Mouse (Mus musculus) E14TG2a.4 (cell line): ENCODE results near the gene Prrx2.
A peak's percentile ranks its signal among the peaks of the same experiment; 100 is the strongest.

Experiments used
- H3K27me3 ChIP-seq: 2 replicates; pipeline ENCODE4 v1.6.1; 2014; ENCODE audit warnings: low read length, control low read depth; ENCODE audit not compliant: insufficient read depth
- H3K36me3 ChIP-seq: 2 replicates; pipeline ENCODE4 v1.6.1; 2014; ENCODE audit warnings: low read length, control low read depth; ENCODE audit not compliant: insufficient read depth
- H3K4me1 ChIP-seq: replicated peaks from 2 replicates; pipeline ENCODE4 v1.6.1; 2014; ENCODE audit warnings: low read depth, low read length, control low read depth
- H3K4me3 ChIP-seq: replicated peaks from 2 replicates; pipeline ENCODE4 v1.5.1; 2014; ENCODE audit warnings: mild to moderate bottlenecking, low read length
- H3K9me3 ChIP-seq: 2 replicates; pipeline ENCODE4 v1.6.1; 2014; ENCODE audit warnings: low read length, control low read depth
- CTCF ChIP-seq: conservative IDR thresholded peaks from 2 replicates; pipeline ENCODE4 v1.5.1; 2014; ENCODE audit warnings: low read length
- NANOG ChIP-seq: IDR thresholded peaks from 2 replicates; pipeline ENCODE4 v1.6.1; 2014; ENCODE audit warnings: borderline replicate concordance, low read length, mixed read lengths
- POU5F1 ChIP-seq: IDR thresholded peaks from 2 replicates; pipeline ENCODE4 v1.6.1; 2014; ENCODE audit warnings: low read length, borderline replicate concordance

The Prrx2 gene

DNA sequence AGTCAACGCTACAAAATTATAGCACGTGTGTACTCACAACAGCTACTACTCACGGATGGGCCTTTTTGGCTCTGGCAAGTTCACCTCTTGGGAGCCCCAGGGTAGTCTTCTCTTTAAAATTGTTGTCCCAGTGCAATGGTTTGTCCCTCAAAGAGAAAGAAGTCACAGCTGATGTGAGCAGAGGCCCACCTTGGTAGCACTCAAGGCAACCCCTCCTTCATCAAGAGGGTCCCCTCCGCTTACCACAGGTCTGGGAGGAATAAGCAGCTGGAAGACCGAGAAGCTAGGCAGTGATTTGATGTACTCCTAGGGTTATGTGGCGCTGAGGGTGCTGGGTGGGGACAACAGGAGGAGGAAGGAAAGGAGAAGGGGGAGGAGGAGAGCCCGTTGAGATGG is 34.1 kb upstream of the Prrx2 start:
- peaks cover 87% of the 10 kb centered on the region for H3K4me1 ChIP-seq
- H3K36me3 ChIP-seq, result no peaks in the 10 kb centered on the region
- H3K4me3 ChIP-seq, result peak overlapping the region; percentile 84
- TF ChIP-seq POU5F1 (no peak), NANOG (no peak), CTCF (no peak)
- no peaks in the 10 kb centered on the region for H3K9me3 ChIP-seq
- H3K27me3 ChIP-seq, result peaks cover 47% of the 10 kb centered on the region

- TF ChIP-seq CTCF (no peak), POU5F1 (no peak), NANOG (no peak)
- H3K27me3 ChIP-seq, result peaks cover 47% of the 10 kb centered on the region
- peak overlapping the region; percentile 84 for H3K4me3 ChIP-seq
- H3K9me3 ChIP-seq, result no peaks in the 10 kb centered on the region
- H3K4me1 ChIP-seq, result peaks cover 87% of the 10 kb centered on the region
- H3K36me3 ChIP-seq, result no peaks in the 10 kb centered on the region
Measured at GRCm38 (mm10) chr2:30801067-30801852, 33.5 kb upstream of the Prrx2 start.

GRCm38 (mm10) chr2:30803604-30804003 is 31.2 kb upstream of the Prrx2 start, which contains the start of gene 1700001O22Rik:
Gene 1700001O22Rik, minus strand, starts transcription at chr2:30803661.
- H3K36me3 ChIP-seq, result no peaks in the 10 kb centered on the region
- H3K27me3 ChIP-seq, result peaks cover 42% of the 10 kb centered on the region
- H3K4me3 ChIP-seq, result no peak within 1 kb of the TSS

GRCm38 (mm10) chr2:30805983-30806382 is 28.8 kb upstream of the Prrx2 start:
- no peak for TF ChIP-seq CTCF
- no peak for TF ChIP-seq NANOG
- TF ChIP-seq POU5F1, result no peak
- H3K36me3 ChIP-seq, result peaks cover 14% of the 10 kb centered on the region
- peak overlapping the region; percentile 83 for H3K4me3 ChIP-seq
- peaks cover 21% of the 10 kb centered on the region for H3K27me3 ChIP-seq
- no peaks in the 10 kb centered on the region for H3K9me3 ChIP-seq
- H3K4me1 ChIP-seq, result peaks cover 73% of the 10 kb centered on the region

More at GRCm38 (mm10) chr2:30803604-30804003, 31.2 kb upstream of the Prrx2 start, which contains the start of gene 1700001O22Rik:
- H3K4me1 ChIP-seq, result peaks cover 77% of the 10 kb centered on the region
- TF ChIP-seq CTCF (no peak), NANOG (no peak), POU5F1 (no peak)
- no peaks in the 10 kb centered on the region for H3K9me3 ChIP-seq

DNA sequence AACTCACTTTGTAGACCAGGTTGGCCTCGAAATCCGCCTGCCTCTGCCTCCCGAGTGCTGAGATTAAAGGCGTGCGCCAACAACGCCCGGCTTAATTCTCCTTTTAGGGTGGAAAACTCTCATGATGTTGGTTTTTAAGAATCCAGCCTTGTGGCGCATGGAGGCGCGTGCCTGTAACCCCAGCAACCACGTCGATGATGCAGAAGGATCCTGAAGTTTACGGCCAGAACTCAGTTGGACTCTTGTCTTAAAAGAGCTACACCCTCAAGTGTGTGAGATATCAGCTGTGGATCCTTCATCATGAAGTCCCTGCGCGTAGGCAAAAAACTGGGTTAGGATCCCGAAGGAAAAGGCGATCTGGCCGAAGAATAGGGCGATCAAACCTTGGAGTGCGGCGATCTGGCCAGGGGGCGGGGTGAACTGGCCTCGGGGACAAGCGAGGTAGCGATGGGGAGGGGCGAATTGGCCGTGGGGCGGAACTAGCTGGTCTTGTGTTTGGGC is 27.6 kb upstream of the Prrx2 start:
- peak overlapping the region; percentile 83 for H3K4me3 ChIP-seq
- H3K27me3 ChIP-seq, result peaks cover 9% of the 10 kb centered on the region
- peaks cover 73% of the 10 kb centered on the region for H3K4me1 ChIP-seq
- no peaks in the 10 kb centered on the region for H3K9me3 ChIP-seq
- H3K36me3 ChIP-seq, result peaks cover 25% of the 10 kb centered on the region
- TF ChIP-seq CTCF (no peak), POU5F1 (no peak), NANOG (peak; percentile 78; the same call in 1 of the 2 replicates)

DNA sequence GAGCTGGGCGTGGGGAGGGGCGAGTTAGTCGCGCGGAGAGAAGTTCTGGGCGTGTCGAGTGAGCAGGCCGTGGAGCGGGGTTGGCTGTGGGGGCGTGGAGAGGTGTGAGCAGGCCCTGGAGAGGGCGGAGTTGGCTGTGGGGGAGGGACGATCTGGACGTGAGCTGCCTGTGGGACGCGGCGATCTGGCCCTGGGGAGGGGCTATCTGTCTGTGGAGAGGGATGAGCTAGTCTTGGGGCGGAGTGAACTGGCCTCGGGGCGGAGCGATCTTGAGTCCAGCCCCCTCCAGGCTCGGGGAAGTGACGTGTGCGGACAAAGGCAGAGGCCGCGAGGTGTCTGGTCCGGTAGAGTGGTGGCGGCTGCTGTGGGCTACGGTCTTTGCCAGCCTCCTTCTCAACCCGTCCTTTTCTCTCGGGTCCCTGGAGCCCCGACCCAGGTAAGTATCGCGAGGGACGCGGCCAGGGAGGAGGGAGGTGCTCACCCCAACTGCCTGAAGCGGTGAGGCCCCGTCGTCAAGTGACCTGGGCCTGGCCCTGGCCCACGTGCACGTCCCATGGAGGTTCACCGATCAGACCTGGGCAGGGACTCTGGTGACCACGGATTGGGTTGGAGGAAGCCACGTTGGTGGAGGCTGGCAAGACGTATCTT is 27.0 kb upstream of the Prrx2 start, which contains the start of gene Ntmt1:
Gene Ntmt1, plus strand, starts transcription at position 179 of the 648 bp plus-strand sequence.
- Histone ChIP-seq H3K27me3 (peaks cover 5% of the 10 kb centered on the region), H3K9me3 (peaks cover 3% of the 10 kb centered on the region), H3K4me3 (peak within 1 kb of the TSS; percentile 97), H3K36me3 (peaks cover 31% of the 10 kb centered on the region), H3K4me1 (peaks cover 70% of the 10 kb centered on the region)
- TF ChIP-seq POU5F1, result no peak

GRCm38 (mm10) chr2:30808296-30808655 is 26.5 kb upstream of the Prrx2 start:
- TF ChIP-seq CTCF (no peak), NANOG (no peak), POU5F1 (no peak)
- Histone ChIP-seq H3K4me1 (peaks cover 65% of the 10 kb centered on the region), H3K36me3 (peaks cover 36% of the 10 kb centered on the region), H3K9me3 (peaks cover 8% of the 10 kb centered on the region), H3K27me3 (no peaks in the 10 kb centered on the region), H3K4me3 (peak overlapping the region; percentile 97)

- Histone ChIP-seq H3K9me3 (peaks cover 11% of the 10 kb centered on the region), H3K27me3 (no peaks in the 10 kb centered on the region), H3K4me3 (peak overlapping the region; percentile 97), H3K36me3 (peaks cover 48% of the 10 kb centered on the region), H3K4me1 (peaks cover 66% of the 10 kb centered on the region)
- TF ChIP-seq POU5F1 (no peak), CTCF (no peak), NANOG (no peak)
Measured at GRCm38 (mm10) chr2:30809503-30809902, 25.3 kb upstream of the Prrx2 start.

- no peaks in the 10 kb centered on the region for H3K27me3 ChIP-seq
- H3K9me3 ChIP-seq, result peaks cover 11% of the 10 kb centered on the region
- peaks cover 67% of the 10 kb centered on the region for H3K4me1 ChIP-seq
- peaks cover 59% of the 10 kb centered on the region for H3K36me3 ChIP-seq
- H3K4me3 ChIP-seq, result no peak overlapping the region
- no peak for TF ChIP-seq NANOG
- TF ChIP-seq POU5F1, result no peak
- TF ChIP-seq CTCF, result no peak
Measured at GRCm38 (mm10) chr2:30810573-30810972, 24.2 kb upstream of the Prrx2 start.
